ENCODE assay signal across 19 mouse cellular contexts in genomic region chr2:158098730-158099129, GRCm38 (mm10). TPM values are rescaled to one million over a fixed set of nuclear protein-coding genes. Genes with fewer than 3 reads are reported as not detected.
A peak's percentile ranks its signal among the peaks of the same experiment; 100 is the strongest.
DNase-seq lines count a peak whose midpoint lies in the region; ATAC-seq and TF ChIP-seq lines count a peak whose summit lies in the region.
"Had no signal": no experiment of that assay in that cellular context is flagged by ENCODE, and none has a peak within 500 bp of the region (broad histone marks: within the 10 kb centered on the region; RNA-seq: fewer than 3 reads in every experiment).

No protein-coding gene starts in this region.

- no peak for TF ChIP-seq POLR2A in cerebellum, adult 2 months (IDR thresholded peaks at IDR 0.05; ENCODE audit: borderline replicate concordance, insufficient read depth, low read length)

- no peak for ATAC-seq in forebrain, embryonic 16.5 days
- ATAC-seq: CD4-positive, CD25-positive, alpha-beta regulatory T cell, adult 4 months; forebrain, embryonic 14.5 days; forebrain, postnatal 0 days had no signal

- H3K9ac ChIP-seq in forebrain, embryonic 16.5 days (replicated peaks; ENCODE audit: low read depth, low read length): no peak overlapping the region
- H3K9ac ChIP-seq: embryonic facial prominence, embryonic 12.5 days; forebrain, embryonic 12.5 days; forebrain, postnatal 0 days had no signal

- WGBS in cerebellum, adult 2 months: 84% methylated on average over 5 of the region's 5 CpGs
- 85% methylated on average over 5 of the region's 5 CpGs for WGBS in forebrain, embryonic 16.5 days

- H3K4me2 ChIP-seq in forebrain, embryonic 16.5 days (ENCODE audit: low read length): no peak overlapping the region
- H3K4me2 ChIP-seq: embryonic facial prominence, embryonic 12.5 days; forebrain, embryonic 12.5 days had no signal

- peaks cover 28% of the 10 kb centered on the region for H3K4me1 ChIP-seq in cerebellum, adult 2 months (ENCODE audit: control insufficient read depth, insufficient read depth, low read length)
- H3K4me1 ChIP-seq in forebrain, embryonic 16.5 days (replicated peaks; ENCODE audit: control insufficient read depth, insufficient read depth, low read length): no peaks in the 10 kb centered on the region
- H3K4me1 ChIP-seq: forebrain, embryonic 12.5 days had no signal

- peak; percentile 53 for DNase-seq in 3T3-L1 (ENCODE audit: low read depth, low spot score)
- DNase-seq in NIH3T3 (ENCODE audit: low read depth): peak; percentile 67
- DNase-seq in skeletal muscle tissue, adult 2 months (ENCODE audit: low read depth, low spot score): peak; percentile 61
- DNase-seq in cerebellum, adult 2 months: no peak
- DNase-seq: adrenal gland, adult 2 months; adrenal gland, postnatal 10 days; adrenal gland, postnatal 25 days; B cell, adult 2 months; cerebellum, adult 11 months; cerebellum, adult 18-20 months; cerebellum, adult 9-10 months; forebrain, postnatal 0 days had no signal

- no peak overlapping the region for H3K27ac ChIP-seq in cerebellum, adult 2 months (ENCODE audit: insufficient read depth, low read length)
- H3K27ac ChIP-seq in forebrain, embryonic 16.5 days (ENCODE audit: low read length): no peak overlapping the region
- H3K27ac ChIP-seq: embryonic facial prominence, embryonic 10.5 days; embryonic facial prominence, embryonic 12.5 days; forebrain, embryonic 12.5 days had no signal

- H3K9me3 ChIP-seq in forebrain, embryonic 16.5 days (ENCODE audit: control insufficient read depth, low read length): no peaks in the 10 kb centered on the region
- H3K9me3 ChIP-seq: embryonic facial prominence, embryonic 10.5 days; embryonic facial prominence, embryonic 12.5 days; forebrain, embryonic 12.5 days; G1E had no signal

- H3K4me3 ChIP-seq in cerebellum, adult 2 months (replicated peaks; ENCODE audit: insufficient read depth, low read depth, low read length): no peak overlapping the region
- H3K4me3 ChIP-seq in forebrain, embryonic 16.5 days (replicated peaks; ENCODE audit: low read length): no peak overlapping the region
- H3K4me3 ChIP-seq: embryonic facial prominence, embryonic 10.5 days; embryonic facial prominence, embryonic 12.5 days; forebrain, embryonic 12.5 days had no signal

- no peaks in the 10 kb centered on the region for H3K27me3 ChIP-seq in cerebellum, adult 2 months (ENCODE audit: control insufficient read depth, insufficient read depth, low read length)
- no peaks in the 10 kb centered on the region for H3K27me3 ChIP-seq in forebrain, embryonic 16.5 days (replicated peaks; ENCODE audit: control insufficient read depth, insufficient read depth, low read length)
- H3K27me3 ChIP-seq: embryonic facial prominence, embryonic 12.5 days; forebrain, embryonic 12.5 days had no signal

- no peaks in the 10 kb centered on the region for H3K36me3 ChIP-seq in forebrain, embryonic 16.5 days (ENCODE audit: control insufficient read depth, insufficient read depth)
- H3K36me3 ChIP-seq: embryonic facial prominence, embryonic 10.5 days; embryonic facial prominence, embryonic 12.5 days; forebrain, embryonic 12.5 days; G1E had no signal

- TF ChIP-seq CTCF in cerebellum, adult 2 months (IDR thresholded peaks at IDR 0.05; ENCODE audit: borderline replicate concordance, insufficient read depth, low read depth, low read length): no peak

RNA-seq across cellular contexts. Expression of gene Tgm2, which starts 47.5 kb away (rescaled TPM):
- polyA plus RNA-seq in cerebellum, adult 2 months (2012; rRNA removed): 7.8 TPM in 2 replicates
- polyA plus RNA-seq in forebrain, embryonic 16.5 days (2015; fragmentation: Nextera tagmentation; extraction: Ambion mirVana): 5.0 and 7.5 TPM in 2 replicates

Comparison
In these comparisons a context has a peak if more than half of its experiments do, and no peak if none do; other contexts are left out.
1. DNase-seq: peak in 3T3-L1 (single experiment), NIH3T3 (single experiment) and skeletal muscle tissue, adult 2 months (single experiment); none in cerebellum, adult 2 months (0 of 2).